27 mouse cellular contexts compared by ENCODE assay signal in the genomic region with DNA sequence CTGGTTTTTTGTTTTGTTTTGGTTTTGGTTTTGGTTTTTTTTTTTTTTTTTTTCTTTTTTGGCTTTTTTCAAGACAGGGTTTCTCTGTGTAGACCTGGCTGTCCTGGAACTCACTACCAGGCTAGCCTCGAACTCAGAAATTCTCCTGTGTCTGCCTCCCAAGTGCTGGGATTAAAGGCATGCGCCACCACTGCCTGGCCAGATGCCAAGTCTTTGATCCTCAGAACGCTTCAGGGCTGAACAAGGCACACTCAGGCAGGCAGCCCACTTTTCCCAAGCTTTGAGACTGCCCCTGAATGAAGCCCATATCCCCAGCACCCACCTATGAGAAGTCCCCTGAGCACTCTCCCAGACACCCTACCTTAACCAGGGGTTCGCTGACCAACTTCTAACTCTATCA. TPM values are rescaled to one million over a fixed set of nuclear protein-coding genes. Genes with fewer than 3 reads are reported as not detected.
"Had no signal": no experiment of that assay in that cellular context is flagged by ENCODE, and none has a peak within 500 bp of the region (broad histone marks: within the 10 kb centered on the region; RNA-seq: fewer than 3 reads in every experiment).

No protein-coding gene starts in this region.

- DNase-seq: gastrocnemius, adult 2 months; gastrocnemius, postnatal 10 days; gastrocnemius, postnatal 25 days; heart, adult 18-20 months; heart, postnatal 10 days; heart, postnatal 4 days; kidney, adult 18-20 months; kidney, adult 8-10 months; kidney, postnatal 10 days; kidney, postnatal 25 days; kidney, postnatal 4 days; liver had no signal

- H3K27me3 ChIP-seq: heart, embryonic 12.5 days; hindbrain, embryonic 12.5 days; intestine, embryonic 15.5 days; limb, embryonic 12.5 days had no signal

- H3K27ac ChIP-seq: gastrocnemius, adult 2 months; heart, embryonic 10.5 days; hindbrain, embryonic 10.5 days; hindbrain, embryonic 12.5 days; hindbrain, embryonic 14.5 days; intestine, embryonic 15.5 days; layer of hippocampus, adult 2 months; left cerebral cortex, adult 2 months; limb, embryonic 10.5 days; limb, embryonic 12.5 days had no signal

- ATAC-seq: hindbrain, embryonic 16.5 days; inflammation-experienced regulatory T-cells, adult 6 months; intestine, embryonic 15.5 days; intestine, postnatal 0 days had no signal

- H3K9me3 ChIP-seq: heart, embryonic 10.5 days; heart, embryonic 12.5 days; hindbrain, embryonic 10.5 days; hindbrain, embryonic 12.5 days; intestine, embryonic 15.5 days; limb, embryonic 10.5 days; limb, embryonic 12.5 days had no signal

- H3K4me2 ChIP-seq: heart, embryonic 12.5 days; hindbrain, embryonic 12.5 days; hindbrain, embryonic 14.5 days; intestine, embryonic 15.5 days; limb, embryonic 12.5 days; liver, embryonic 11.5 days had no signal

- H3K36me3 ChIP-seq: heart, embryonic 12.5 days; hindbrain, embryonic 12.5 days; intestine, embryonic 15.5 days; limb, embryonic 12.5 days had no signal

- H3K9ac ChIP-seq: heart, embryonic 12.5 days; hindbrain, embryonic 12.5 days; hindbrain, embryonic 14.5 days; intestine, embryonic 15.5 days; limb, embryonic 12.5 days had no signal

- H3K4me3 ChIP-seq: gastrocnemius, adult 2 months; heart, embryonic 10.5 days; heart, embryonic 12.5 days; hindbrain, embryonic 10.5 days; hindbrain, embryonic 12.5 days; intestine, embryonic 15.5 days; layer of hippocampus, adult 2 months; left cerebral cortex, adult 2 months; limb, embryonic 10.5 days; limb, embryonic 12.5 days had no signal

RNA-seq across cellular contexts. Expression of a gene that starts 12.1 kb away (rescaled TPM):
- total RNA-seq: granulocyte monocyte progenitor cell, adult 5-6 weeks had no signal
